Comparison of ENCODE assay signal across 8 mouse cellular contexts in the genomic region with DNA sequence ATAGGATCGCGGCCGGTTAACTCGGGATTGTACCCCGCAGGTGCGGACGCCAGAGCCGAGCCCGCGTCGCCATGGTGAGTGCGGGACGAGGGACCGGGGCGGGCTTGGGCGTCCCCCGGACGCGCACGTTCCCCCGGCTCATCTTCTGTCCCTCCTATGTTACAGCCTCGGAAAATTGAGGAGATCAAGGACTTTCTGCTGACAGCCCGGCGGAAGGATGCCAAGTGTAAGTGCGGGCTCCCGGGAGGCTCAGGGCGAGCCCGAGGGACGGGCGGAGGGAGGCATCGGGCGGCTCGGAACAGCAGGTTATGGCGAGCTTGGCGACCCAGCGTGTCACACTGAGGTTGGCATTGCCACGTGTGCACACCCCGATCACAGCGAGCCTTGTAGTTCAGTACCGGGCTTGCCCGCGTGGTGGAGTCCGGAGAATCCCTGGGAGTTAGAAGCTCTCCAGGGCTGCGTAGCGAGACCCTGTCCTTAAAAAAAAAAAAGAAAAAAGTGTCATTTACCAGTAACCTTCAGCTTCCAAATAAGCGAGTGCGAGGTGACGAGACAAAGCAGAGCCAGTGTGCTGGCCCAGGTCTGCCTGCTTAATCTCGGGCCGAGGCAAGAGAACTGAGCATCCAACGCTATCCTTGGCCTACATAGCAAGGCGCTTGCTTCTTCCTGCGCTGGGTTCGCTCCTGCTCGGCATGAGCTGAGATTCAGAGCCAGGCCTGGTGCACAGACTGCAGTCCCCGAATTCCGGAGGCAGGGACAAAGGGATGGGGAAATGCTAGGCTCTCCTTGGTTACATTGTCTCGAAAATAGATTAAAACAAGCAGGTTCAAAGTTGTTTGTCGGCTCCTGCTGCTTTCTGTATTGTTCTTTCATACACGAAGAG. TPM values are rescaled to one million over a fixed set of nuclear protein-coding genes. Genes with fewer than 3 reads are reported as not detected.
DNase-seq lines count a peak whose midpoint lies in the region; ATAC-seq and TF ChIP-seq lines count a peak whose summit lies in the region.

No protein-coding gene starts in this region.

- H3K4me2 ChIP-seq in hindbrain, embryonic 16.5 days (ENCODE audit: low read length): peak overlapping the region; percentile 97

- peak overlapping the region; percentile 46; the same call in 1 of the 2 replicates for H3K27ac ChIP-seq in cortical plate, adult 2 months (ENCODE audit: insufficient read depth, low read length)
- H3K27ac ChIP-seq in gastrocnemius, adult 2 months: peak overlapping the region; percentile 90
- H3K27ac ChIP-seq in hindbrain, embryonic 16.5 days (ENCODE audit: low read depth, low read length): peak overlapping the region; percentile 91
- H3K27ac ChIP-seq in left cerebral cortex, adult 2 months: peak overlapping the region; percentile 91
- peak overlapping the region; percentile 57 for H3K27ac ChIP-seq in macrophage

- WGBS in hindbrain, embryonic 16.5 days: under 1% methylated on average over 60 of the region's 60 CpGs
- 1% methylated on average over 60 of the region's 60 CpGs for WGBS in macrophage (ENCODE audit: missing documents)

- peak; percentile 82 for DNase-seq in gastrocnemius, adult 2 months
- DNase-seq in left cerebral cortex, adult 2 months (ENCODE audit: extremely low spot score in 1 of 2, low spot score in 2 of 2): peak; percentile 74 to 76
- peak; percentile 91 for DNase-seq in right cerebral cortex, postnatal 10 days (ENCODE audit: low spot score in 2 of 2)
- peak; percentile 41 for DNase-seq in urinary bladder, postnatal 10 days (ENCODE audit: low spot score)

- H3K27me3 ChIP-seq in hindbrain, embryonic 16.5 days (replicated peaks; ENCODE audit: control insufficient read depth, insufficient read depth, low read length): 0 out of 2 replicates have a peak, but pooled peaks cover 2% of the 10 kb centered on the region

- peak overlapping the region; percentile 91 for H3K9ac ChIP-seq in hindbrain, embryonic 16.5 days (ENCODE audit: low read depth, low read length)

- peak; percentile 62 for ATAC-seq in activated CD4-positive, CD25-positive, alpha-beta regulatory T cell, adult 4 months
- peak; percentile 79 for ATAC-seq in hindbrain, embryonic 16.5 days

- TF ChIP-seq POLR2A in cortical plate, adult 2 months (IDR thresholded peaks at IDR 0.05; ENCODE audit: extremely low read depth, insufficient read depth, low read length): peak; percentile 33; the same call in 1 of the 2 replicates

- intact Hi-C loops in gastrocnemius, adult 2 months (cut with DNase I): no loop called here
- intact Hi-C loops in left cerebral cortex, adult 2 months (cut with DNase I): loop anchor here (2.0 kb wide), 1 partner anchor 58 kb away; a partner anchor contains a TSS

- peak; percentile 45; the same call in 1 of the 2 replicates for TF ChIP-seq CTCF in cortical plate, adult 2 months (IDR thresholded peaks at IDR 0.05; ENCODE audit: extremely low read depth, insufficient read depth, low read length)
- peak; percentile 67 for TF ChIP-seq CTCF in gastrocnemius, adult 2 months (IDR thresholded peaks at IDR 0.05)
- TF ChIP-seq CTCF in left cerebral cortex, adult 2 months (IDR thresholded peaks at IDR 0.05): peak; percentile 67

- peaks cover 25% of the 10 kb centered on the region for H3K36me3 ChIP-seq in hindbrain, embryonic 16.5 days (ENCODE audit: control insufficient read depth, insufficient read depth, low read length)
- H3K36me3 ChIP-seq in macrophage (ENCODE audit: inconsistent target): peaks cover 27% of the 10 kb centered on the region

- H3K9me3 ChIP-seq in hindbrain, embryonic 16.5 days (ENCODE audit: control insufficient read depth, low read length): no peaks in the 10 kb centered on the region

- H3K4me1 ChIP-seq in cortical plate, adult 2 months (ENCODE audit: control insufficient read depth, insufficient read depth, low read length): 0 out of 2 replicates have a peak, but pooled peaks cover 3% of the 10 kb centered on the region
- peaks cover 20% of the 10 kb centered on the region for H3K4me1 ChIP-seq in hindbrain, embryonic 16.5 days (ENCODE audit: control insufficient read depth, insufficient read depth, low read depth, low read length)

- peaks cover 36% of the 10 kb centered on the region for H3K79me2 ChIP-seq in macrophage (ENCODE audit: inconsistent target)

- H3K4me3 ChIP-seq in cortical plate, adult 2 months (ENCODE audit: insufficient read depth, low read length): peak overlapping the region; percentile 46
- peak overlapping the region; percentile 99 for H3K4me3 ChIP-seq in gastrocnemius, adult 2 months
- H3K4me3 ChIP-seq in hindbrain, embryonic 16.5 days (ENCODE audit: low read length): peak overlapping the region; percentile 93
- peak overlapping the region; percentile 97 for H3K4me3 ChIP-seq in left cerebral cortex, adult 2 months
- H3K4me3 ChIP-seq in macrophage (ENCODE audit: inconsistent target): peak overlapping the region; percentile 84

RNA-seq across cellular contexts. Expression of a gene that starts 0.7 kb away (rescaled TPM):
- polyA plus RNA-seq in activated CD4-positive, CD25-positive, alpha-beta regulatory T cell, adult 4 months (2017; shearing (Covaris generic)): 1,000 to 10,000 TPM; 1,043 to 1,380 TPM
- 1,795 and 1,828 TPM in 2 replicates for polyA plus RNA-seq in cortical plate, adult 2 months (2012; rRNA removed)
- total RNA-seq in gastrocnemius, adult 2 months (2021): 100 to 1,000 TPM; 544 to 670 TPM
- 578 and 579 TPM in 2 replicates for polyA plus RNA-seq in hindbrain, embryonic 16.5 days (2015; fragmentation: Nextera tagmentation; extraction: Ambion mirVana)
- 100 to 1,000 TPM; 817 to 866 TPM for total RNA-seq in left cerebral cortex, adult 2 months (2021)
- 100 to 1,000 TPM in 1 of 26 experiments, 10 to 100 TPM in 25; 12.6 to 225 (median 31.4) TPM for total RNA-seq in macrophage (2018; cell fraction: chromatin; rRNA removed)
- total RNA-seq in macrophage (2018; cell fraction: cytosol; rRNA removed): 1,000 to 10,000 TPM in 16 of 26 experiments, 100 to 1,000 TPM in 10; 776 to 2,930 (median 1,241) TPM
- 100 to 1,000 TPM; 118 to 308 (median 184) TPM for total RNA-seq in macrophage (2018; cell fraction: nucleus; rRNA removed)
- 892 to 1,637 TPM (median 1,558 TPM) in 3 replicates for polyA plus RNA-seq in macrophage (2018)

RNA-seq across cellular contexts. Expression of a gene that starts 6.2 kb away (rescaled TPM):
- 1 to 10 TPM; 2.4 to 3.3 TPM for polyA plus RNA-seq in activated CD4-positive, CD25-positive, alpha-beta regulatory T cell, adult 4 months (2017; shearing (Covaris generic))
- 29.1 and 33.1 TPM in 2 replicates for polyA plus RNA-seq in cortical plate, adult 2 months (2012; rRNA removed)
- 10 to 100 TPM; 15.7 to 17.4 TPM for total RNA-seq in gastrocnemius, adult 2 months (2021)
- 31.6 and 40.7 TPM in 2 replicates for polyA plus RNA-seq in hindbrain, embryonic 16.5 days (2015; fragmentation: Nextera tagmentation; extraction: Ambion mirVana)
- total RNA-seq in left cerebral cortex, adult 2 months (2021): 10 to 100 TPM; 18.5 to 18.6 TPM
- total RNA-seq in macrophage (2018; cell fraction: chromatin; rRNA removed): 100 to 1,000 TPM in 10 of 26 experiments, 10 to 100 TPM in 16; 49.5 to 273 (median 89.0) TPM
- total RNA-seq in macrophage (2018; cell fraction: cytosol; rRNA removed): 100 to 1,000 TPM; 138 to 232 (median 164) TPM
- total RNA-seq in macrophage (2018; cell fraction: nucleus; rRNA removed): 100 to 1,000 TPM in 25 of 26 experiments, 10 to 100 TPM in 1; 95.9 to 192 (median 148) TPM
- polyA plus RNA-seq in macrophage (2018): 65.9 to 116 TPM (median 90.0 TPM) in 3 replicates

RNA-seq across cellular contexts. Expression of a gene that starts 58.2 kb away (rescaled TPM):
- polyA plus RNA-seq in activated CD4-positive, CD25-positive, alpha-beta regulatory T cell, adult 4 months (2017; shearing (Covaris generic)): not detected
- 2.0 and 2.9 TPM in 2 replicates for polyA plus RNA-seq in cortical plate, adult 2 months (2012; rRNA removed)
- under 1 TPM; 0.08 to 0.14 TPM for total RNA-seq in gastrocnemius, adult 2 months (2021)
- polyA plus RNA-seq in hindbrain, embryonic 16.5 days (2015; fragmentation: Nextera tagmentation; extraction: Ambion mirVana): 2.5 and 3.0 TPM in 2 replicates
- total RNA-seq in left cerebral cortex, adult 2 months (2021): 1 to 10 TPM in 1 of 2 experiments, under 1 TPM in 1; 1.00 to 1.8 TPM
- 1 to 10 TPM in 12 of 26 experiments, under 1 TPM in 10, not detected in 4; 0.32 to 4.7 (median 1.1) TPM for total RNA-seq in macrophage (2018; cell fraction: chromatin; rRNA removed)
- total RNA-seq in macrophage (2018; cell fraction: cytosol; rRNA removed): under 1 TPM in 10 of 26 experiments, not detected in 16; 0.03 to 0.19 (median 0.07) TPM
- 1 to 10 TPM in 1 of 26 experiments, under 1 TPM in 15, not detected in 10; 0.18 to 1.2 (median 0.48) TPM for total RNA-seq in macrophage (2018; cell fraction: nucleus; rRNA removed)
- 0.09 TPM in 1 of 3 replicates, not detected in the others for polyA plus RNA-seq in macrophage (2018)

Comparison
In these comparisons a context has a peak if more than half of its experiments do, and no peak if none do; other contexts are left out.
1. Peak in every context shown above with its lines: DNase-seq, ATAC-seq, H3K4me3 ChIP-seq and H3K27ac ChIP-seq.
2. H3K4me3 ChIP-seq: peak in every context shown above with its lines; median percentile 99 in gastrocnemius, adult 2 months; 97 in left cerebral cortex, adult 2 months; 93 in hindbrain, embryonic 16.5 days; 84 in macrophage; 46 in cortical plate, adult 2 months.
3. DNase-seq: peak in every context shown above with its lines; median percentile 91 in right cerebral cortex, postnatal 10 days; 82 in gastrocnemius, adult 2 months; 75 in left cerebral cortex, adult 2 months; 41 in urinary bladder, postnatal 10 days.